Mouse (Mus musculus): ENCODE measurements around the gene Metap1d.

- no peak for TF ChIP-seq CTCF (IDR thresholded peaks at IDR 0.05; ENCODE audit: low read depth, low read length)
- TF ChIP-seq POLR2A (IDR thresholded peaks at IDR 0.05; ENCODE audit: extremely low read depth, insufficient read depth, low read length): no peak
These were observed 58.1 kb downstream of the Metap1d start for GRCm38 (mm10) chr2:71511209-71511608.

Measured in liver, adult 2 months (tissue).